Mouse (Mus musculus): ENCODE measurements around the gene Prkag3.

The Prkag3 gene

GRCm38 (mm10) chr1:74715468-74715867 lies 33.6 kb downstream of the Prkag3 start:
- intact Hi-C loops (cut with DNase I): loop anchor here (10.0 kb wide), 1 partner anchor 81 kb away; no protein-coding TSS in a partner anchor

GRCm38 (mm10) chr1:74714967-74715366 lies 34.1 kb downstream of the Prkag3 start:
- intact Hi-C loops (cut with DNase I): loop anchor here (10.0 kb wide), 1 partner anchor 80 kb away; no protein-coding TSS in a partner anchor

GRCm38 (mm10) chr1:74713859-74714730 lies 34.9 kb downstream of the Prkag3 start:
- intact Hi-C loops (cut with DNase I): loop anchor here (10.0 kb wide), 1 partner anchor 79 kb away; no protein-coding TSS in a partner anchor

- intact Hi-C loops (cut with DNase I): loop anchor here (10.0 kb wide), 1 partner anchor 78 kb away; no protein-coding TSS in a partner anchor
These were observed 35.7 kb downstream of the Prkag3 start, which contains the start of gene Cyp27a1 for GRCm38 (mm10) chr1:74713099-74713858. Gene Cyp27a1 (plus strand): TSS chr1:74713574.

- intact Hi-C loops (cut with DNase I): loop anchor here (10.0 kb wide), 1 partner anchor 78 kb away; no protein-coding TSS in a partner anchor
These were observed 36.4 kb downstream of the Prkag3 start for GRCm38 (mm10) chr1:74712461-74713098.

- intact Hi-C loops (cut with DNase I): loop anchor here (10.0 kb wide), 1 partner anchor 77 kb away; no protein-coding TSS in a partner anchor
These were observed 37.0 kb downstream of the Prkag3 start for GRCm38 (mm10) chr1:74712046-74712445.

- intact Hi-C loops (cut with DNase I): no loop called here
These were observed 39.5 kb downstream of the Prkag3 start for GRCm38 (mm10) chr1:74709566-74709965.

- intact Hi-C loops (cut with DNase I): no loop called here
These were observed 44.0 kb downstream of the Prkag3 start for GRCm38 (mm10) chr1:74705016-74705415.

GRCm38 (mm10) chr1:74704156-74704555 lies 44.9 kb downstream of the Prkag3 start:
- intact Hi-C loops (cut with DNase I): no loop called here

GRCm38 (mm10) chr1:74702142-74702553 lies 46.9 kb downstream of the Prkag3 start:
- intact Hi-C loops (cut with DNase I): no loop called here

- intact Hi-C loops (cut with DNase I): no loop called here
These were observed 50.2 kb downstream of the Prkag3 start for GRCm38 (mm10) chr1:74698791-74699190.

- intact Hi-C loops (cut with DNase I): no loop called here
These were observed 50.7 kb downstream of the Prkag3 start for GRCm38 (mm10) chr1:74698353-74698752.

- intact Hi-C loops (cut with DNase I): no loop called here
These were observed 51.6 kb downstream of the Prkag3 start for GRCm38 (mm10) chr1:74697416-74697815.

GRCm38 (mm10) chr1:74695836-74696235 lies 53.2 kb downstream of the Prkag3 start:
- intact Hi-C loops (cut with DNase I): no loop called here

- intact Hi-C loops (cut with DNase I): no loop called here
These were observed 55.0 kb downstream of the Prkag3 start for GRCm38 (mm10) chr1:74693891-74694583.

Data from adrenal gland (tissue).